Mouse (Mus musculus) cerebral cortex, adult 2 months (tissue): ENCODE results near the gene Syn1.

Experiments
- WGBS: fragments of 180-500 bp; shearing (Covaris S2); methylation state at CpG from one replicate; pipeline ENCODE4 v1.1.7; 2018; 5-methylcytosine and 5-hydroxymethylcytosine counted together

Syn1 gene

GRCm38 (mm10) chrX:20920844-20921364 lies at the start of gene Syn1:
TSS of gene Syn1 (minus strand) at chrX:20921004.
- WGBS, result under 1% methylated on average over 40 of the region's 44 CpGs

- 6% methylated on average over 57 of the region's 57 CpGs for WGBS
Observed at GRCm38 (mm10) chrX:20961477-20962378, 40.9 kb upstream of the Syn1 start, which contains the start of gene Uxt. TSS of gene Uxt (minus strand) at chrX:20962017.

DNA sequence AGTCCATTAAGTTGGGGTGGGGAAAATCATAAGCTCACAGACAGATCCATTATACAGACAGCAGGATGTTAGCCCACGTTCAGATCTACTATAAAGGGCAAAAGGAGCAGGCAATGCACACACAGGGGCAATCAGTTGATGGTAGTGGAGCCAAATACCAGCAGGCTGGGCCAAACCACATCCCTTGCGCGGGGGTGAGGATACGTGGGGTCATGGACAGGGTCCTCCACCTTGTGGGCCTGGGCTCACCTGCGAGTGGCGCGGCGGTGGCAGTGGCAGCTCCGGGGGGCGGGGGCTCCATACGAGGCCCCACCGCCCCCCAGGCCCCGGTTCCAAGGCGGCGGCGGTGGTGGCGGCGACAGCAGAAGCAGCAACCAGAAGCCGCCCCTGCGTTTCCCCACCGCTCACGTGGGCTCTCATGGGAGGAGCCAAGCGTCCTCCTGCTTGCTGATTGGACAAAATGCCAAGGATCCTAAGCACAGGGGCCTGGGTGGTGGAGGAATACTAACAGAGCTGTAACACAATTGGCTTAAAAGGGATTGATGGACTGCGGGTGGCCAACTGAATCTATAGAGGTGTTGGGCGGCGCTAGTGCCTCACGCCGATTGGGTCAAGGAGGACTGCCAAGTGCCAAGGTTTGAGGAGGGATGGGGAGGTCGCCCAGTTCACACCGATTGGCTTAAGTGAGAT lies 29.5 kb upstream of the Syn1 start, which contains the start of gene Elk1:
Gene Elk1 (minus strand): TSS at position 418 of the 690 bp plus-strand sequence.
- 3% methylated on average over 20 of the region's 30 CpGs for WGBS

- 0% methylated on average over 4 of the region's 4 CpGs for WGBS
Observed at GRCm38 (mm10) chrX:20946055-20946454, 25.3 kb upstream of the Syn1 start.

GRCm38 (mm10) chrX:20931963-20932362 lies 11.2 kb upstream of the Syn1 start:
- 73% methylated on average over 1 of the region's 1 CpGs for WGBS

- WGBS, result 89% methylated on average over 1 of the region's 1 CpGs
Observed at GRCm38 (mm10) chrX:20931364-20931763, 10.6 kb upstream of the Syn1 start, which contains the start of gene Cfp. TSS of gene Cfp (minus strand) at chrX:20931555.

DNA sequence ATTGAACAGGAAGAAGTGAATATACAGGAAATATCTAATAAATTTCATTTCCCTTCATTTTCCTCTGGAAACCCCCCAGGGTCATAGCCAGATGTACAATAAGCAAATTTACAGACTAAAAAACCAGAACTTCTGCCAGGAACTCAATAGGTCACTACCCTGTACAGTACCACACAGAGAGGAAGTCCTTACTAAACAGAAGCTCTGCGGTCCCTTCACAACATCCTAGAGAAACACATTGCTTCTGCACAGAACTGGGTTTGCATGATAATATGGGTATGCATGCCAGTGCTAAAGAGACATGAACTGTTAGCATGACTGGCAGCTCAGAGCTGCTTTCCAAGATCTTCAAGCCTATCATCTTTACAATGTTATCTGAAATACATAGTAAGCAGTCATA lies 9.1 kb upstream of the Syn1 start:
- whole genome bisulfite sequencing, result 84% methylated on average over 1 of the region's 1 CpGs

DNA sequence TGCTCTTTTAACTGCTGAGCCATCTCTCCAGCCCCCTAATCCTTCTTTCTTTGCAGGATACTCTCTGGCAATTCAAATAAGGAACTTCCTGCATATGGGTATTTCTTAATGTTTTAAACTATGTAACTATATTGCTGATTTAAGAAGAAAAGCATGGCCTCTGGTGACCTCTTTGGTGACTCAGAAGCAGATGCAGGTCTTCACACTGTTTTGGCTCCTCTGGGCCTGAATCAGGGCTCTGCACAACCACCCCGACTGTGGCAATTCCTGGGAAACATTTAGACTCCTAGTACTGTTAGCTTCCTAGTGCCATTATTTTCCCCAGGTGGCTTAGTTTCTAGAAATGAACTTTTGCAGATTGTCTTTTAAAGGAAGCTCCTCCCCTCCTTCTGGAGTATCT lies 2.7 kb upstream of the Syn1 start:
- 57% methylated on average over 1 of the region's 1 CpGs for WGBS

DNA sequence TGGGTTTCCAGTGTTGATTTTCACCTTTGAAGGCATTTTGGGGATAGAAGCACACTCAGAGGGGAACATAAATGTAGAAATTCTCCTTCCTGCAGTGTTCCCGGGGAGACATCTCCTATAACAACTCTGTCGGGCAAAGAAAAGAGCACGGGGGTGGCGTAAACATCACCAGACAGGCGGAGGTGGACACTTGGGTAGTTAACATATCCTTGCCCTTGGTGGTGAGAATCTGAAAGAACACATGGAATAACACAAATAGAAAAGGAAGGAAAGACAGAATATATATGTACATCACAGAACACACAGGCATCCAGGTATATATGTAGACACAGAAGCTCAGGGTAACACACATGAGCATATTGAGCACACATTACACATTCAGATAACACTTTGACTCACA lies 562 bp upstream of the Syn1 start:
- 20% methylated on average over 5 of the region's 5 CpGs for WGBS

- 2% methylated on average over 43 of the region's 49 CpGs for WGBS
Observed at GRCm38 (mm10) chrX:20920249-20920843, 458 bp downstream of the Syn1 start.

DNA sequence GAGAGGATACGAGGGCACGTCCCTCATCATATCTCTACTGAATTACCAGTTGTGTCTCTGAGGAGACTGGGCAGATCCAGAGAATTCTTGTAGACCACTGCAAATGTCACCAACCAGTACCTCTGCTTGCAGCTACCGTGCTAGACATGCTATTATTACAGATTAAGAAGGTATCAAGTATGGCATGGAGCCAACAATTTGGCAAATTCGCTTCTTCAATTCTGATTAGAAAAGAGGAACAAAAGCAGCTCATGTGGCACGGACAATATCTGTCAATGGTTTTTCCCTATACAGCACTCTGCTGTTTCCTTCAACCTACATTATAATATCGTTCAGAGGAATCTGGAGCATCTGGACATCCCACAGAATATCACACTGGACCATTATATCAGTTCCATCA lies 7.1 kb downstream of the Syn1 start:
- WGBS, result 57% methylated on average over 6 of the region's 6 CpGs

DNA sequence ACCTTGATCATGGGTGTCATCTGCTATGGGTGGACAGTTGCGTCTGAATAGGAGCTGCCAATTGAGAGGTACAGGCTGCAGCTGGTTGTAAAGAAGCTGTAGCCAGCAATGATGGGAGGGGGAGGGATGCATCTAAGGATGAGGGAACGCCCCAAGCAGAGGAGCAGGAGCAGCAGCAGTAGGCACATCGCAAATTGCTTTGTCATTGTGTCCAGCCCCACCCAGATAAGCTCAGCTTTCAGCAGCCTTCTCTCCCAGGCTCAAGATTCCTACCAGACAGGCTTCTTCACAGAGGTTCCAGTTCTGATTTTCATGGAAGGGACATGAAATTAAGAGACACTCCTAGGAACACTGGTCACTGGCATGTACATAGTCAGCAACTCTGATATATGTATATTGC lies 10.7 kb downstream of the Syn1 start:
- WGBS, result 31% methylated on average over 3 of the region's 3 CpGs

- 53% methylated on average over 3 of the region's 3 CpGs for WGBS
Observed at GRCm38 (mm10) chrX:20875241-20875640, 45.6 kb downstream of the Syn1 start.

DNA sequence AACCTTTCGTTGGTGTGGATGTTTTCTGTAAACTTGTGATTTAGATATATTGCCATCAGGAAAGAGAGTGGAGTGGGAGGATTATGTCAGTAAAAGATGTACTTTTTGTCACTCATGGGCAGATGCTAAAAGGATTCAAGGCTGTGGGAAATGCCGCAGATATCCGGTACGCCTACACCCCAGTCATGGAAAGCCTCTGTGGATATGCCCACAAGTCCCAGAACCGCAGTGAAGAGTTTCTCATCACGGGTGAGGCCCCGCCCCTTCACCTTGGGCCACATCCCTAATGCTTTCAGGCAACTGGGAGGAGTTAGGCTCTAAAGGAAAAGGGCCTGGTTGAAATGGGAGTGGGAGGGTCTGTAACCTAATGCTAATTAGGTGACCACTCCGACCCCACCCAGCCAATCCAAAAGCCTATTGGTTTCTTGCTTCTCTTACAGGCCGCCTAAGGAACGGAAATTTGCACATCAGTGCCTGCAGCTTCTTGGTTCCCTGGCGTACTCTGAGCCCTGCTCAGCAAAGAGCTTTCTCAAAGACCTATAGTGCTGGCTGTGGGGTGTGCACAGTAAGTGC lies 47.8 kb downstream of the Syn1 start:
- WGBS, result 41% methylated on average over 11 of the region's 11 CpGs

- 17% methylated on average over 18 of the region's 18 CpGs for WGBS
Observed at GRCm38 (mm10) chrX:20869962-20870513, 50.8 kb downstream of the Syn1 start, which contains the start of gene Timp1. TSS of gene Timp1 (plus strand) at chrX:20870166.

- 73% methylated on average over 1 of the region's 1 CpGs for WGBS
Observed at GRCm38 (mm10) chrX:20869203-20869602, 51.6 kb downstream of the Syn1 start.

- 43% methylated on average over 4 of the region's 4 CpGs for WGBS
Observed at GRCm38 (mm10) chrX:20868091-20868490, 52.7 kb downstream of the Syn1 start.

DNA sequence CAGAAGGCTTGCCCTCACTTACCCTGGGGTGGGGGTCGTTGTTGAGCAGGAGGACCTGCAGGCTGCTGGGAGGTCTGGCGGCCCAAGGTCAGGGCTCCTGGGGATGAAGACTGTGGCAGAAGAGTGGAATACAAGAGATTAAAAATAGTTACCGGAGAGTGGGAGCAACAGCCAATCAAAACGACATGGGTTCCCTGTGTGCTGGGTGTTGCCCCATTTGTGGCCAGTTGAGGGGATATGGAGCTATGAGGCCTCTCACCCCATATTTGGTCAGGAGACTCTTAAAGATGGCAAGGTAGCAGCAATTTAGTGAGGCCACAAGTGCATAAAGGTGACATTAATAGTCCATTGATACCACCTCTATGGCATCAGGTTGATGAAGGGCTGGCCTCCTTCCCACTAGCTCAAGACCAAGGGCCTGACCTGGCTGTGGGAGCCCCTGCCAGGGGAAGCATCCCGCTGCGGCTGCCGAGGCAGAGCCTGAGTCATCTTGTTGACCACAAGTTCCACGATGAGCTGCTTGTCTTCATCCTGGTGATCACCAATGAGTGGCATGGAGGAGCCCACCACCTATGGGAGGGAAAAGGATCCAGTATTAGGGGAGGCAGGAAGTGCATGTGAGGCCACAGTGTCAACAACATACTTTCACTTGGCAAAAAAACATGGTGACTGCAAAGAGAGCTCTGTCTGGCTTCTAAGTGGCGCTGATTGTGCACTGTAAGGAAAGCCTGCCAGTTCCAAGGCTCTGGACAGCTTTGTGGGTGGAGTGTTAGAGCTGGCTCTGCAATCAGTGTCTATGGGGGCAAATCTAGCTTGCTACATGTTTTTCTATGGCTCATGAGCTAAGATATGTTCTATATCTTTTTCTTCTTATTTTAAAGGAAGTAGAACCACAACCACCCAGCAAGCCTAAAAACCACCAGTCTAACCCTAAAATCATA lies 57.4 kb downstream of the Syn1 start:
- 43% methylated on average over 9 of the region's 9 CpGs for WGBS

DNA sequence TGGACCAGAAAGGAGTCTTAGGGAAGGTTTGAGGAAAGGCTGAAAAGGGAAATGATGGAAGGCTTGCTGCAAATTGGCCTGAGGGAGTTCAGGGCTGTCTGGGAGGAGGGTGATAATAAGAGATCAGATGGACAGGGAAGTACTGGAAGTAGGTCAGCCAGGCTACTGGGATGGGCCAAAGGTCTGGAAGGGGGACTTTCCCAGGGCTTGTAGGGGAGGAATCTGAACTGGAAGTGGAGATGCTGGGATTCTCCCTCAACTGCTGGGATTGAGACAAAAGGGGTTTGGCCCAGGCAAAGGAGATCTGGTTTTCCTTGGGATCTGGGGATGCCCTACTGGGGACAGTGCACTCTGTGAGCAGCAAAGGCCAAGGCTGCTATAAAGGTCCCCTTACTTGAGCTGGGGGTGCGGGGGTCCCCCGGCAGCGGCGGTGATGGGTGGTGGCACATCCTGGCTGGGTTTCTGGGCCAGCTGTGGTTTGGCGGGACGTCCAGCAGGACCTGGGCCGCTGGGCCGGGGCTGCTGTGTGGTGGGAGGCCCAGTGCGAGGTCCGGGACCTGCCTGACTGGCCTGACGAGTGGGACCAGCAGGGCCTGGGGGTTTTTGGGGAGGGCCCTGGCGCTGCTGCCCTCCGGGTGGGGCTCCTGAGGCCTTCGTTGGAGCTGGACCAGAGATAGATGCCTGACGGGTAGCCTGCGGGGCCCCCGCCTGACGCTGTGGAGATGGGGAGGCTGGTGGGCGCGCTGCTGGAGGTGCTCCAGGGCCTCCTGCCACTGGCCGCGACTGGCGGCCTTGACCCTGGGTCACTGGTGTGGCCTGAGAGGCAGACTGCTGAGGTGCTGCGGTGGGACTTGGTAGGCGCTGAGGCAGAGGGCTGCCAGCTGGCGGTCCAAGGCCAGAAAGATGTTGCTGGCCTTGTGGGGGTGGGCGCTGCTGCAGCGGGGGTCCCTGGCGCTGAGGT lies 58.4 kb downstream of the Syn1 start:
- 47% methylated on average over 27 of the region's 29 CpGs for WGBS
